Mouse (Mus musculus) intestine, embryonic 16.5 days (tissue): ENCODE measurements around the gene Pigw. TPM values are rescaled to one million over a fixed set of nuclear protein-coding genes. Genes with fewer than 3 reads are reported as not detected.
"Not testable (repeated sequence)": the region's sequence is repeated elsewhere in the genome, so short reads cannot be mapped to it uniquely, and the experiment has no call there.

Experiments
- ATAC-seq: fragments of 200-750 bp; cut with Nextera tagmentation; 2 replicates; pipeline ENCODE4 v1.8.0; 2017; ENCODE audit warnings: moderate TSS enrichment, moderate library complexity
- H3K27ac ChIP-seq: fragments of 300-500 bp; sonication (generic); 2 replicates; pipeline ENCODE4 v1.5.1; 2014; ENCODE audit warnings: mild to moderate bottlenecking, low read length
- H3K27me3 ChIP-seq: fragments of 300-500 bp; sonication (generic); replicated peaks from 2 replicates; pipeline ENCODE4 v1.6.1; 2014; ENCODE audit warnings: low read length, control low read depth, mixed read lengths; ENCODE audit not compliant: control insufficient read depth, insufficient read depth
- H3K36me3 ChIP-seq: fragments of 300-500 bp; sonication (generic); 2 replicates; pipeline ENCODE4 v1.6.1; 2014; ENCODE audit warnings: low read length, control low read depth; ENCODE audit not compliant: control insufficient read depth, insufficient read depth
- H3K4me1 ChIP-seq: fragments of 300-500 bp; sonication (generic); 2 replicates; pipeline ENCODE4 v1.6.1; 2014; ENCODE audit warnings: low read length, control low read depth, mixed read lengths; ENCODE audit not compliant: control insufficient read depth, insufficient read depth
- H3K4me2 ChIP-seq: fragments of 300-500 bp; sonication (generic); 2 replicates; pipeline ENCODE4 v1.6.1; 2014; ENCODE audit warnings: low read depth, low read length, control low read depth
- H3K4me3 ChIP-seq: fragments of 300-500 bp; sonication (generic); 2 replicates; pipeline ENCODE4 v1.5.1; 2014; ENCODE audit warnings: mild to moderate bottlenecking, low read length
- H3K9ac ChIP-seq: fragments of 300-500 bp; sonication (generic); 2 replicates; pipeline ENCODE4 v1.6.1; 2014; ENCODE audit warnings: low read depth, low read length
- H3K9me3 ChIP-seq: fragments of 300-500 bp; sonication (generic); 2 replicates; pipeline ENCODE4 v1.6.1; 2016; ENCODE audit warnings: low read length, control low read depth; ENCODE audit not compliant: control insufficient read depth
- WGBS: fragments of 180-500 bp; shearing (Covaris S2); extraction: QIAGEN DNeasy Blood & Tissue Kit; methylation state at CpG from one replicate; pipeline ENCODE4 v1.1.7; 2014; 5-methylcytosine and 5-hydroxymethylcytosine counted together
- polyA plus RNA-seq: library from polyadenylated mRNA; unstranded; fragments of >200 nt; fragmentation: Nextera tagmentation; extraction: Ambion mirVana; gene quantifications from 2 replicates; pipeline ENCODE4 v1.2.1, GENCODE M21; 2015

The Pigw gene
- polyA plus RNA-seq, 1 experiment from 2014 or later: 2.7 TPM

- Histone ChIP-seq H3K9ac (no peak overlapping the region), H3K4me3 (no peak overlapping the region), H3K27ac (no peak overlapping the region), H3K4me1 (peaks cover 15% of the 10 kb centered on the region), H3K36me3 (no peaks in the 10 kb centered on the region), H3K9me3 (no peaks in the 10 kb centered on the region), H3K27me3 (no peaks in the 10 kb centered on the region), H3K4me2 (no peak overlapping the region)
- WGBS: 85% methylated on average over 4 of the region's 4 CpGs
- ATAC-seq: no peak
Measured at GRCm38 (mm10) chr11:84885238-84885637, 5.2 kb upstream of the Pigw start.

- Histone ChIP-seq H3K4me3 (no peak overlapping the region), H3K27ac (no peak overlapping the region), H3K9ac (no peak overlapping the region), H3K4me2 (no peak overlapping the region), H3K4me1 (peaks cover 18% of the 10 kb centered on the region), H3K27me3 (no peaks in the 10 kb centered on the region), H3K9me3 (no peaks in the 10 kb centered on the region), H3K36me3 (no peaks in the 10 kb centered on the region)
- WGBS: 94% methylated on average over 7 of the region's 7 CpGs
- ATAC-seq: no peak
Measured at GRCm38 (mm10) chr11:84882346-84882745, 2.3 kb upstream of the Pigw start.

DNA sequence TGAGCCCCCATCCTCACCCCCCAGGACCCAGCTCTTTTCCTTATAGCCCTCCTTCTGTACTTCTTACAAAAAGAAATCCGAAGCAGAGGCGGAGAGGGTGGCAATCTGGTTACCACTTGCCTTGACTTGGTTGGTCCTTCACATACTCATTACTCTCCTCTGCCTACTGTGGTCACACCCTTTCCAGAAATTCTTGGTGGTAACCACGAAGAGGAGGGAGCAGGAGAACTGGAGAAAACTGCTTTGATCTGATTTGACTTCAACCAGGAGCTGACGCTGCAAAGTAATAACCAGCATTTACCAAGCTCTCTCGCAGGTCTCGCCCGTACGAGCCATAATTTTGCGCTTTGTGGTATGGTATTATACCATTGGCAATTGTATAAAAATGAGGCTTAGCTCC is 886 bp upstream of the Pigw start:
- Histone ChIP-seq H3K36me3 (no peaks in the 10 kb centered on the region), H3K9me3 (no peaks in the 10 kb centered on the region), H3K9ac (peak overlapping the region; percentile 90), H3K4me2 (peak overlapping the region; percentile 91), H3K4me1 (peaks cover 11% of the 10 kb centered on the region), H3K27me3 (no peaks in the 10 kb centered on the region), H3K4me3 (peak overlapping the region; percentile 90), H3K27ac (peak overlapping the region; percentile 97)
- ATAC-seq: peak; percentile 17
- 51% methylated on average over 9 of the region's 9 CpGs for WGBS

GRCm38 (mm10) chr11:84880465-84880961 is 428 bp upstream of the Pigw start:
- peak; percentile 69 for ATAC-seq
- H3K27ac ChIP-seq: peak overlapping the region; percentile 97
- H3K4me2 ChIP-seq: peak overlapping the region; percentile 91
- H3K4me1 ChIP-seq: peaks cover 11% of the 10 kb centered on the region
- H3K27me3 ChIP-seq: no peaks in the 10 kb centered on the region
- WGBS: under 1% methylated on average over 24 of the region's 24 CpGs
- H3K4me3 ChIP-seq: peak overlapping the region; percentile 90
- H3K9ac ChIP-seq: peak overlapping the region; percentile 90
- H3K36me3 ChIP-seq: no peaks in the 10 kb centered on the region
- H3K9me3 ChIP-seq: no peaks in the 10 kb centered on the region

DNA sequence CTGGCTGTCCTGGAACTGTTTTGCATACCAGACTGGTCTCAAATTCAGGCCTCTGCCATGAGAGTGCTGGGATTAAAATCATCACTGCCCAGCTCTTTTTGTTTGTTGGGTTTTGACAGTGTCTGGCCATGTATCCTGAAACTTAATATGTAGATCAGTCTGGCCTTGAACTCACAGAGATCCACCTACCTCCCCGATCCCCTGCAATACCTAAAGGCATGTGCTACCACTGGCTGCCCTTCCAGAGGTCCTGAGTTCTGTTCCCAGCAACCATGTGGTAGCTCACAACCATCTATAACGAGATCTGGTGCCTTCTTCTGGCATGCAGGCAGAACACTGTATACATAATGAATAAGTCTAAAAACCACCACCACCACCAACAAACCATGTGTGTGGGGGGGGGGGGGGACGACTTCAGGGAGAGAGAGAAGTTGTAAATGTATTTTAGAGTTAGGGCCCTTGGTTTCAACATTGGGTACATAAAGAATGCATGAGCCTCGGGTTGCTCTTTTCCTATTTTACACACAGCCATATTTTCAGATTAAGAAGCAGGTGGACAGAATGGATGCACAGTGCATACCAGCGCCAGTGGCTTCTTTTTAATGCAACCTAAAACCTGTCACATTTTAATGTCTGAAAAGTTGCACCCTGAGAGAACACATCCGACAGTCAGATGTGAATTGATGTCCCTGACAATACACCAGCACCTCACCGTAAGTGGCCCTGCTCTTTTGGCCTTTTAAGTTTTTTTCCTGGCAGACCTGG is 896 bp downstream of the Pigw start:
- H3K9ac ChIP-seq: peak overlapping the region; percentile 90
- H3K27me3 ChIP-seq: no peaks in the 10 kb centered on the region
- no peaks in the 10 kb centered on the region for H3K36me3 ChIP-seq
- H3K9me3 ChIP-seq: no peaks in the 10 kb centered on the region
- peak overlapping the region; percentile 91 for H3K4me2 ChIP-seq
- no peak for ATAC-seq
- H3K27ac ChIP-seq: peak overlapping the region; percentile 97
- H3K4me3 ChIP-seq: peak overlapping the region; percentile 90
- WGBS: 21% methylated on average over 6 of the region's 7 CpGs
- H3K4me1 ChIP-seq: peaks cover 11% of the 10 kb centered on the region

- not testable (repeated sequence) for H3K36me3 ChIP-seq, H3K27me3 ChIP-seq, ATAC-seq, H3K27ac ChIP-seq, H3K9ac ChIP-seq, H3K4me3 ChIP-seq, H3K4me1 ChIP-seq, H3K4me2 ChIP-seq, H3K9me3 ChIP-seq
- WGBS: no CpG with 5 or more reads among the region's 1 CpGs
Measured at GRCm38 (mm10) chr11:84876020-84876419, 4.1 kb downstream of the Pigw start.

- Histone ChIP-seq H3K4me2 (no peak overlapping the region), H3K36me3 (no peaks in the 10 kb centered on the region), H3K4me1 (no peaks in the 10 kb centered on the region), H3K27ac (no peak overlapping the region), H3K27me3 (no peaks in the 10 kb centered on the region), H3K9ac (no peak overlapping the region), H3K9me3 (no peaks in the 10 kb centered on the region), H3K4me3 (no peak overlapping the region)
- 74% methylated on average over 1 of the region's 1 CpGs for WGBS
- no peak for ATAC-seq
Measured at GRCm38 (mm10) chr11:84873042-84873833, 6.8 kb downstream of the Pigw start.

- Histone ChIP-seq H3K27ac (peak overlapping the region; percentile 100), H3K9ac (peak overlapping the region; percentile 97), H3K9me3 (no peaks in the 10 kb centered on the region), H3K4me3 (peak overlapping the region; percentile 89), H3K36me3 (no peaks in the 10 kb centered on the region), H3K27me3 (no peaks in the 10 kb centered on the region), H3K4me1 (peaks cover 5% of the 10 kb centered on the region; the same call in 1 of the 2 replicates), H3K4me2 (peak overlapping the region; percentile 62)
- WGBS: 64% methylated on average over 4 of the region's 4 CpGs
- ATAC-seq: no peak
Measured at GRCm38 (mm10) chr11:84871548-84872069, 8.5 kb downstream of the Pigw start.

DNA sequence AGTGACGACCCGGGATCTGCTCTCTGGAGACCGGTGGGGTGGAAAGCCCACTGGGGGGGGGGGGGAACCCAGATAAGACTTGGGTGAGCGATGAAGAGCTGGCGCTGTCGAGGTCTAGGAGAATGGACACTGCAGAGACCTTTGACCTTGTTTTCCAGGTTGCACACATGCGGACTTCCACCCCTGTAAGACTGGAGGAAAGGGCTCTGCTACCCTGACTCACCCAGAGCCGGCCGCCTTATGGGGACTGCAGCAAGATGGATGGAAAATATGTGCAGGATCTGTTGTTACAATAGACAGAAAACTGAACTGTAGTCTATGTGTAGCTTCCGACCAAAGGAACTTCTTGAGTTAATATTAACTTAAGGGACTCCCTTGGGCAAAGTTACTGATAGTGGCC is 9.0 kb downstream of the Pigw start:
- Histone ChIP-seq H3K9ac (peak overlapping the region; percentile 97), H3K4me1 (peaks cover 5% of the 10 kb centered on the region; the same call in 1 of the 2 replicates), H3K4me3 (peak overlapping the region; percentile 89), H3K4me2 (peak overlapping the region; percentile 62), H3K27ac (peak overlapping the region; percentile 100), H3K27me3 (no peaks in the 10 kb centered on the region), H3K9me3 (no peaks in the 10 kb centered on the region), H3K36me3 (no peaks in the 10 kb centered on the region)
- peak; percentile 57 for ATAC-seq
- WGBS: 0% methylated on average over 10 of the region's 10 CpGs
